Mouse (Mus musculus) CD4-positive helper T cell, adult 2 months (primary cell): ENCODE measurements at regions not wholly inside any gene's neighbourhood (a gene's known extent, or its start where the extent isn't known, plus 50 kb on each side); places are given as distances from the start of the nearest gene placed in this dataset.

Experiments used
- DNase-seq: peaks from one replicate; pipeline ENCODE4 v3.0.0-alpha.2; 2012; ENCODE audit warnings: low read depth, missing footprints, low spot score

- DNase-seq: no peak
These were observed 133.8 kb downstream of the Mylk4 start for GRCm38 (mm10) chr13:32649982-32650381.

DNA sequence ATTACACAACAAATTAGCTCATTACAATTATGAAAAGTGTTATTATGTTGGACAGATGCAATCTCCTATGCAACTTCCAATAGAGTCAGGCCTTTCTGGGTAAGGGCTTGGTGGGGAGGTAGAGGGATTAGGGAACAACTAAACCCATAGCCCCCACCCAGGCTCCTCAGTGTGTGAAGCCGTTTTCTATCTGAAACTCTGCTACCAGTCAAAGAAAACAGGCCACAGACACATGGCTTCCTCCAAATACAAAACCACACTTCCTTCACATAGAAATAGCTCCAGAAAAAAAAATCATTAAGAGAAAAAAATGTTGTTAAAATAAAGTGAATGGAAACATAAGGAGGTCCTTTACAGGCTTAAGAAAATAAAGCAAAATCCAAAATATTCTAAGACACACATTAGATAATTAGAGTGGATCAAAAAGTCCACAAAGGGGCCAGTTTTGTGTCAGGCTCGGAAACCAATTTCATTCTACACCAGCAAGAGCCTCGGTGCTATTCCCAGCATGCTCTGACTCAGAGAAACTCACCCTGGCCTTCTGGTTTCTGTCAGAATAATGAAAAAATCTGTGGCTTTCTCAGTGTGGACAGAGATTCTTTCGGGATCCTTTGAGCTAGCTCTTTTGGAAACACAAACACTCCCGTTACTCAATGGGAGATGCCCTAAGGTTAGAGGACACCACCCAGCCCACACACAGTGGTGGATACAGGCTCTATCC is 140.6 kb downstream of the Mylk4 start:
- no peak for DNase-seq

DNA sequence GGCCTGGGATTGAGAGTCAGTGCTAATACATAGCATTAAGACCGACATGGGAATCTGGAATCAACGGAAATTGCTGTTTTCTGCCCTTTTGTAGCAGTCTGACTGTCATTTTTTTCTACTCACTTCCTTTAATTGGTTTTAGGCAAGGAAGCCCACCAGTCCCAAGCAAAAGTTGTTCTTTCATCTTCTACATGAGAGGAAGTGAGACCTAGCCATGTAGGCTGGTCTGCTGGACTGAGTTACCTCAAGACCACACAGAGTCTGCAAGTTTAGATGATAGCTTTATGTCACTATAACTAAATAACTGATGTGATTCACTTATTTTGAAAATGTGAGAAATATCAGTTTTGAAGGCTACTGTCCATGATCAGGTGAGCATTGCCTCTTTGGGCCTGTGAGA is 142.8 kb downstream of the Mylk4 start:
- DNase-seq: no peak

DNA sequence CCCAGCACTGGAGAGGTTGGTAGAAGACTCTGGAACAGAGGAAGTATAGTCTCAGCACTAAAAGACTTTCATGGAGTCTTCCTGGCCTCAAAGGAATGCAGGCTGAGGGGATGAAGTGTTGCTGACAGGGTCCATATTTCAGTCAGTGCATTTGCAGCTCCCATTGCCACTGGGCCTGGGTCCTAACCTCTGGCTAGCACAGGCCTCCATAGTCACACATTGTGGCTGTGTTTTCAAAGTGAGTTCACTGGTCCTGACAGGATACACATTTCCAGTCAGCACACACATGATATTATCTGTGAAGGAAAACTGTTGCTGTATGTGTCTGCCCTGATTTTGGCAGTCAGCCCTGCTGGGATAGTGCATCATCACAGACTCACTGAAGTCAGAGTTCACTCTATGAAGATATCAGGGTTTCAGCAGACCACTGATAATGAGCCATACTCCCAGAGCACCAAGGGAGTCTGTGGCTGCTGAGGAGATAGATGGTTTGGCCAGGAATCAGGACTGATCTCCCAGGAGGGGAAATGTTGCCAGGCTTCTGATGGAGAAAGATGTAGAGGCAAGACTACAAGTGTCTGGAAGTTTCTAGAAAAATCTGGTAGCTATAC is 153.5 kb downstream of the Mylk4 start:
- DNase-seq: no peak

- no peak for DNase-seq
These were observed 169.8 kb downstream of the Mylk4 start for GRCm38 (mm10) chr13:32613916-32614315.

GRCm38 (mm10) chr13:32611551-32612295 is 172.0 kb downstream of the Mylk4 start:
- peak; percentile 25 for DNase-seq

GRCm38 (mm10) chr13:32610970-32611369 is 172.8 kb downstream of the Mylk4 start:
- DNase-seq: no peak

DNA sequence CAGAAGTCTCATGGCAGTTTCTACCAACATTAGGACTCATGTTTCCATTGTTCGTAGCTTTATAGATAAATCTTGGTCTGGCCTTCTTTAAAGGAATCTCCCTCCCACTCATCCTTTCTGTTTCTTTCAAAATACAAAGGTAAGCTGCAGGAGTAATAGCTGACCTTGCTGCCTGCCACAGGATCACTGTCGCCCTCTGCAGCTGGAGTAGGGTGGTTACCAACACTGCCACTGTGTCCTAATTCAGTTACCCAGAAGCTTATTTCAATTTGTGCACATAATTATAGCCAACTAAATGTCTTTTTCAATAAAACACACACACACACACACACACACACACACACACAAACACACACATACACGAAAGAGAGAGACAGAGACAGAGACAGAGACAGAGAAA is 175.3 kb downstream of the Mylk4 start:
- no peak for DNase-seq

GRCm38 (mm10) chr13:32603925-32604590 is 179.7 kb downstream of the Mylk4 start:
- DNase-seq: no peak

DNA sequence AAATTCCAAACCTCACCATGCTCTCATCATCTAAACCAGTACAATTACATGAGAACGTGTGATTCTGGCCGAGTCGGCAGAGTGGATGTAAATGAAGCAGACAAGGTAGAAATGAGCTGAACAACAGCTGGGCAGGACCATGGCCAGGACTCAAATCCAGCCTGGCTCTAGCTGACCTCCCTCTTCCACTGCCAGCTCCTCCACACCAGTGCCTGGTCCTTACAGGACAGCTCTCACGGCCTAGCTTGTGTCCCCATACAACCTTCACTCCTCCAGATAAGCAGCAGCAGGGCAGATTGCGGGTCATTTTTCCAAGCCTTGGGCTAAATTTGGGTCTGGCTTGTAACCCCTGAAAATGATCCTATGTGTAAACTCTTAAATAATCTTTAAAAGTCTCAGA is 182.4 kb downstream of the Mylk4 start:
- no peak for DNase-seq

GRCm38 (mm10) chr13:32593611-32594010 is 190.1 kb downstream of the Mylk4 start:
- no peak for DNase-seq

DNA sequence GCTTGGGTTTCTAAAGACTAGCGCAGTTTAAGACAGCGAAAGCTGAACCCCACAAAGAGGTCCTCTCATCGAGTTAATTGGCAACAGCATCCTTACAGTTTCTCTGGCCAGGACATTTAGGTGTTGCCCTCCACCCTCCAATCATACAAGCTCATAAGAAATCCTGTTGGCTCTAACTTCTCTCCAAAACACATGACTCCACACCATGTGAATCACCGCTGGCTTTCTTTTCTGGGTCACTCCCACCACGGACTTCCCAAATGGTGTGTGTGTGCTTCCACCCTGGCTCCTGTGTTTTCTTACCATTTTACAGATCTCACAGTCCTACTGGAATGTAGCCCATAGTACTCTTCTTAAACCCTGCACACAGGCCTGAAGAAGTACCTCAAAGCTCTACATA is 190.6 kb downstream of the Mylk4 start:
- DNase-seq: no peak

DNA sequence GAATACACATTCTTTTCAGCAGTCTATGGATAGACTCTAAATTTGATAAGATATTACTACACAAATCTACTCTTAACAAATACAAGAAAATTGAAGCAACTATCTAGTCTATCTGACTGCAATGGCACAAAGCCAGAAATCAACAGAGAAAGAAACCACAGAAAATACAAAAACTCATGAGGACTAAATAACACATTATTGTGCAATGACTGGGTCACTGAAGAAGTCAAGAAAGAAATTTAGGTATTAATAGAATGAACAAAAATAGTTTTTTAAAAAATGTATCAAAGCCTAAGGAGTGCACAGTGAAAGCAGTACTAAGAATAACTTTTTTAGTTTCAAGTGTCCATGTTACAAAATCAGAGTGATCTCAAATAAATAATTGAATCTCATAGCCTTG is 202.2 kb downstream of the Mylk4 start:
- no peak for DNase-seq

DNA sequence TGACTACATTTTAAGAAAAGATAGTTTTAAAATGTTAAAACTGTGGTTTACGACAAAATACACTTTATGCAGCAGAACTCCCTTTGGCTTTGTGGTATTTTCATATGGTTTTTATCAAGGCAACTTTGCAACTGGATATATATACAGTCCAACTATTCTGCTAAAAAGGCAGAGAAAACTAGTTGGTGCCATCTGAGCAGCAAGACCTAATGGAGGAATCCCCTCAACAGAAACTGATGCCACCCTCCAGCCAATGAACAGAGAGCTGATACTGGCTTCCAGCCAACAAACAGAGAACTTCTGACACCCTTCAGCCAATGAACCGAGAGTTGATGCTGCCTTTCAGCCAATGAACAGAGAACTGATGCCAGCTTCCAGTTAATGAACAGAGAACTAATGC is 215.9 kb downstream of the Mylk4 start:
- DNase-seq: no peak

DNA sequence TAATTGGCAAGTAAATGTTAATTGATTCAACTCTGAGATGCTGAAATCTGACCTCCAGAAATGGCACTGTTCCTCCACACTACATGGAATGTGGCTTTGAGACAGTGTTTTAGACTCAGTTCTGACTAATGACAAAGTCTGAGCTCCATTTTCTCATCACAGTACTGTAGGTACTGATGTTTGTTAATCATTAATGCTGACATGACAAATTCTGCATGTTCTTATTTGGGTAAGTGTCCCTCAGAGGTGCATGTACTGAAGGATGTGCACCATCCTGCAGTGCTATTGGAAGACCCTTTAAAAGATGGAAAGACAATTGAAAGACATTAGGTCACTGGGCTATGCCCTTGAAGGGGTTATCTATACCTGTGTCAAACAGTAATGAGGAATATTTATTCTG is 222.1 kb upstream of the Gmds start:
- DNase-seq: no peak

- DNase-seq: no peak
These were observed 217.9 kb upstream of the Gmds start for GRCm38 (mm10) chr13:32556396-32556795.

DNA sequence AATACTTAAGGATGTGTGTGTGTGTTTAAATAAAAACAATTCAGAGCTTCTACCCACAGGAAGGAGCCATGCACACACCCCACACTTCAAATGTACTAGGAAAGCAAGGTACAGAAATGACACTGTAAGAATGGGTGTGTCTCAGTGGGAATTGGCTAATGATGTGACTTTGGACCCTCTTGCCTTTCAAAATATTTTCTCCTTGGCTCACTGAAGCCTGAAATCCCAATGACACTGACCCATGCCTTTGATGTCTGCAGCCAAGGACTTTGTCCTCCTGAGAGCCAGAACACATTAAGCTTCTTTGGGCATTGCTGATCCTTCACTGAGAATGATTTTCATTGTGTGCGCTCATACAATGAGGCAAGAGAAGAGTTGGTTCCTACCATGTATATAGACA is 216.5 kb upstream of the Gmds start:
- DNase-seq: no peak

GRCm38 (mm10) chr13:32554601-32555000 is 216.1 kb upstream of the Gmds start:
- no peak for DNase-seq

DNA sequence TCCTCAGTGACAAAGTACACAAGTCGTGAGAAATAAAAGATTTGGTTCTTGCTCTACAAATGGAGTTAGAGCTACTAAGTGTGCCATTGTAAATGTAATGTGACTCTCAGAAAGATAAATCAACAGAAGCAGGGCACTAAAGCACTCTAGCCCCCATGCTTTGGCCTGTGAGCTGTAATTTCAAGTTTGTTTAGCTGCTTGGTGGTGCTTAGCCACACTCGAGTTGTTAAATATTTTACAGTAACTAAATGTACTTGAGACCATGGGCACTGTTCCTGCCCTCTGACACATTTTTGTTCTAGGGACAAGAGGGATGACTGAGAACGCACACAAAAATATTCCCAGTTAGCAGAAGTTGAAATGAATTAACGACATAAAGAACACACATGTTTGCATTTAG is 214.6 kb upstream of the Gmds start:
- no peak for DNase-seq

- DNase-seq: no peak
These were observed 211.6 kb upstream of the Gmds start for GRCm38 (mm10) chr13:32550113-32550512.

GRCm38 (mm10) chr13:32547126-32547525 is 208.6 kb upstream of the Gmds start:
- no peak for DNase-seq

GRCm38 (mm10) chr13:32544986-32545740 is 206.6 kb upstream of the Gmds start:
- DNase-seq: no peak
